ENCODE assay signal across 8 mouse cellular contexts in genomic region chr5:125244825-125245533, GRCm38 (mm10).
DNase-seq lines count a peak whose midpoint lies in the region; ATAC-seq and TF ChIP-seq lines count a peak whose summit lies in the region.

No protein-coding gene starts in this region.

- H3K27ac ChIP-seq in kidney, embryonic 16.5 days (ENCODE audit: low read length) = no peak overlapping the region
- H3K27ac ChIP-seq in hindbrain, embryonic 11.5 days (ENCODE audit: low read depth, low read length) = peak overlapping the region; percentile 94

- peak overlapping the region; percentile 36 for H3K4me3 ChIP-seq in kidney, embryonic 16.5 days (ENCODE audit: low read length)
- H3K4me3 ChIP-seq in hindbrain, embryonic 11.5 days (ENCODE audit: low read depth, low read length) = no peak overlapping the region
- H3K4me3 ChIP-seq in myocyte = peak overlapping the region; percentile 14

- H3K9me3 ChIP-seq in kidney, embryonic 16.5 days (ENCODE audit: low read length) = no peaks in the 10 kb centered on the region
- no peaks in the 10 kb centered on the region for H3K9me3 ChIP-seq in hindbrain, embryonic 11.5 days (ENCODE audit: control insufficient read depth, low read length)

- H3ac ChIP-seq in myocyte (ENCODE audit: control insufficient read depth, insufficient read length) = no peak overlapping the region

- peak; percentile 58 for ATAC-seq in kidney, embryonic 16.5 days (ENCODE audit: low FRiP score, low TSS enrichment)
- ATAC-seq in hindbrain, embryonic 11.5 days (ENCODE audit: low FRiP score) = peak; percentile 63

- peaks cover 18% of the 10 kb centered on the region for H3K4me1 ChIP-seq in kidney, embryonic 16.5 days (ENCODE audit: insufficient read depth, low read length)
- H3K4me1 ChIP-seq in hindbrain, embryonic 11.5 days (replicated peaks; ENCODE audit: control insufficient read depth, insufficient read depth, low read length) = peaks cover 19% of the 10 kb centered on the region

- no peaks in the 10 kb centered on the region for H3K79me2 ChIP-seq in myocyte (ENCODE audit: control insufficient read depth, insufficient read depth)

- H3K36me3 ChIP-seq in kidney, embryonic 16.5 days (ENCODE audit: insufficient read depth, low read length) = no peaks in the 10 kb centered on the region
- H3K36me3 ChIP-seq in hindbrain, embryonic 11.5 days (ENCODE audit: control insufficient read depth, insufficient read depth, low read length) = no peaks in the 10 kb centered on the region
- no peaks in the 10 kb centered on the region for H3K36me3 ChIP-seq in myocyte (ENCODE audit: control insufficient read depth, insufficient read depth)

- H3K9ac ChIP-seq in kidney, embryonic 16.5 days (replicated peaks; ENCODE audit: low read length) = peak overlapping the region; percentile 65
- H3K9ac ChIP-seq in hindbrain, embryonic 11.5 days (ENCODE audit: low read depth, low read length) = peak overlapping the region; percentile 31; the same call in 1 of the 2 replicates

- no peak for TF ChIP-seq POLR2A in myocyte (IDR thresholded peaks at IDR 0.05; ENCODE audit: insufficient read length, low read depth)

- DNase-seq in kidney, adult 8-10 months = no peak
- peak; percentile 56 for DNase-seq in brain, adult 2 months (ENCODE audit: low read depth, low spot score)
- peak; percentile 55 for DNase-seq in hindbrain, embryonic 11.5 days (ENCODE audit: low spot score)
- no peak for DNase-seq in thymus, postnatal 36 days
- no peak for DNase-seq in testis, postnatal 14 days (ENCODE audit: low spot score)
- no peak for DNase-seq in lung, postnatal 25 days (ENCODE audit: low spot score)

- no peaks in the 10 kb centered on the region for H3K27me3 ChIP-seq in kidney, embryonic 16.5 days (ENCODE audit: insufficient read depth, low read length)
- no peaks in the 10 kb centered on the region for H3K27me3 ChIP-seq in hindbrain, embryonic 11.5 days (ENCODE audit: control insufficient read depth, insufficient read depth, low read length)
- H3K27me3 ChIP-seq in myocyte (ENCODE audit: control insufficient read depth, insufficient read depth, insufficient read length) = no peaks in the 10 kb centered on the region

- peak overlapping the region; percentile 60 for H3K4me2 ChIP-seq in kidney, embryonic 16.5 days (replicated peaks; ENCODE audit: low read depth, low read length)
- peak overlapping the region; percentile 33 for H3K4me2 ChIP-seq in hindbrain, embryonic 11.5 days (replicated peaks; ENCODE audit: low read depth, low read length)
- H3K4me2 ChIP-seq in myocyte (ENCODE audit: low read depth) = peak overlapping the region; percentile 78

- WGBS in kidney, embryonic 16.5 days = 15% methylated on average over 12 of the region's 13 CpGs
- WGBS in hindbrain, embryonic 11.5 days = 5% methylated on average over 12 of the region's 13 CpGs

TF ChIP-seq in myocyte, 11 proteins besides CTCF, POLR2A, EP300 and RAD21:
- no peak for TF ChIP-seq SRF (IDR thresholded peaks at IDR 0.05; ENCODE audit: control insufficient read depth, insufficient read length, low read depth)
- no peak for TF ChIP-seq MYOG (IDR thresholded peaks at IDR 0.05; ENCODE audit: control insufficient read depth in 1 of 3, insufficient read depth in 1 of 3, insufficient read length in 2 of 3, low read depth in 2 of 3)
- TF ChIP-seq CEBPB (IDR thresholded peaks at IDR 0.05; ENCODE audit: insufficient read depth, poor library complexity, severe bottlenecking) = no peak
- TF ChIP-seq POLR2AphosphoS2 (IDR thresholded peaks at IDR 0.05; ENCODE audit: insufficient read length, low read depth) = no peak
- no peak for TF ChIP-seq USF1 (IDR thresholded peaks at IDR 0.05; ENCODE audit: low read depth)
- TF ChIP-seq REST (IDR thresholded peaks at IDR 0.05; ENCODE audit: insufficient read depth, insufficient read length) = no peak
- no peak for TF ChIP-seq MAX (IDR thresholded peaks at IDR 0.05; ENCODE audit: low read depth)
- no peak for TF ChIP-seq MYOD1 (IDR thresholded peaks at IDR 0.05; ENCODE audit: control insufficient read depth in 1 of 3, insufficient read length in 2 of 3, low read depth in 2 of 3)
- TF ChIP-seq E2F4 (IDR thresholded peaks at IDR 0.05; ENCODE audit: insufficient read depth) = no peak
- no peak for TF ChIP-seq TCF3 (IDR thresholded peaks at IDR 0.05; ENCODE audit: insufficient read length, low read depth)
- no peak for TF ChIP-seq TCF12 (IDR thresholded peaks at IDR 0.05; ENCODE audit: insufficient read depth, poor library complexity, severe bottlenecking)

Comparison
In these comparisons a context has a peak if more than half of its experiments do, and no peak if none do; other contexts are left out.
1. DNase-seq: peak in brain, adult 2 months (single experiment) and hindbrain, embryonic 11.5 days (single experiment); none in kidney, adult 8-10 months (0 of 2), thymus, postnatal 36 days (0 of 2), testis, postnatal 14 days (single experiment) and lung, postnatal 25 days (single experiment).
2. Peak in every context shown above with its lines, with median percentiles within 50 percentile points of each other: H3K4me2 ChIP-seq.